Mouse (Mus musculus): ENCODE measurements around the gene Grm7. TPM values are rescaled to one million over a fixed set of nuclear protein-coding genes. Genes with fewer than 3 reads are reported as not detected.

The Grm7 gene
- total and polyA plus RNA-seq, 3 experiments = 0.16 to 0.30 (median 0.16) TPM

- 81% methylated on average over 2 of the region's 2 CpGs for WGBS
- no peak overlapping the region for H3K27ac ChIP-seq
- TF ChIP-seq CTCF (IDR thresholded peaks at IDR 0.05) (no peak), POLR2A (IDR thresholded peaks at IDR 0.05; ENCODE audit: insufficient read depth, low read depth, low read length) (no peak), EP300 (IDR thresholded peaks at IDR 0.05; ENCODE audit: insufficient read depth, low read depth, low read length) (no peak)
Measured at GRCm38 (mm10) chr6:110792696-110793095, 147.3 kb downstream of the Grm7 start.

GRCm38 (mm10) chr6:110807481-110807880 is 162.1 kb downstream of the Grm7 start:
- Histone ChIP-seq H3K79me2 (replicated peaks; ENCODE audit: control insufficient read depth, insufficient read depth, low read length) (no peaks in the 10 kb centered on the region), H3K9ac (ENCODE audit: low read depth, low read length) (no peak overlapping the region), H3K36me3 (ENCODE audit: control insufficient read depth, insufficient read depth, low read length) (no peaks in the 10 kb centered on the region), H3K27ac (no peak overlapping the region), H3K27me3 (ENCODE audit: control insufficient read depth, insufficient read depth, low read length) (no peaks in the 10 kb centered on the region), H3K4me3 (no peak overlapping the region), H3K4me1 (ENCODE audit: control insufficient read depth, insufficient read depth, low read length) (no peaks in the 10 kb centered on the region)
- DNase-seq = no peak
- 49% methylated on average over 5 of the region's 5 CpGs for WGBS
- intact Hi-C loops (cut with DNase I) = no loop called here
- TF ChIP-seq EP300 (IDR thresholded peaks at IDR 0.05; ENCODE audit: insufficient read depth, low read depth, low read length) = no peak

More at GRCm38 (mm10) chr6:110792696-110793095, 147.3 kb downstream of the Grm7 start:
- intact Hi-C loops (cut with DNase I) = no loop called here
- Histone ChIP-seq H3K27me3 (ENCODE audit: control insufficient read depth, insufficient read depth, low read length) (no peaks in the 10 kb centered on the region), H3K4me1 (ENCODE audit: control insufficient read depth, insufficient read depth, low read length) (no peaks in the 10 kb centered on the region), H3K36me3 (ENCODE audit: control insufficient read depth, insufficient read depth, low read length) (no peaks in the 10 kb centered on the region), H3K4me3 (no peak overlapping the region), H3K79me2 (replicated peaks; ENCODE audit: control insufficient read depth, insufficient read depth, low read length) (no peaks in the 10 kb centered on the region), H3K9ac (ENCODE audit: low read depth, low read length) (no peak overlapping the region)
- DNase-seq = no peak

- Histone ChIP-seq H3K27me3 (ENCODE audit: control insufficient read depth, insufficient read depth, low read length) (no peaks in the 10 kb centered on the region), H3K27ac (no peak overlapping the region), H3K9ac (ENCODE audit: low read depth, low read length) (no peak overlapping the region), H3K79me2 (replicated peaks; ENCODE audit: control insufficient read depth, insufficient read depth, low read length) (no peaks in the 10 kb centered on the region), H3K36me3 (ENCODE audit: control insufficient read depth, insufficient read depth, low read length) (no peaks in the 10 kb centered on the region), H3K4me1 (ENCODE audit: control insufficient read depth, insufficient read depth, low read length) (no peaks in the 10 kb centered on the region), H3K4me3 (no peak overlapping the region)
- intact Hi-C loops (cut with DNase I) = no loop called here
- no peak for DNase-seq
- TF ChIP-seq EP300 (IDR thresholded peaks at IDR 0.05; ENCODE audit: insufficient read depth, low read depth, low read length) (no peak), CTCF (IDR thresholded peaks at IDR 0.05) (no peak), POLR2A (IDR thresholded peaks at IDR 0.05; ENCODE audit: insufficient read depth, low read depth, low read length) (no peak)
- WGBS = 40% methylated on average over 5 of the region's 5 CpGs
Measured at GRCm38 (mm10) chr6:110812214-110812613, 166.8 kb downstream of the Grm7 start.

DNA sequence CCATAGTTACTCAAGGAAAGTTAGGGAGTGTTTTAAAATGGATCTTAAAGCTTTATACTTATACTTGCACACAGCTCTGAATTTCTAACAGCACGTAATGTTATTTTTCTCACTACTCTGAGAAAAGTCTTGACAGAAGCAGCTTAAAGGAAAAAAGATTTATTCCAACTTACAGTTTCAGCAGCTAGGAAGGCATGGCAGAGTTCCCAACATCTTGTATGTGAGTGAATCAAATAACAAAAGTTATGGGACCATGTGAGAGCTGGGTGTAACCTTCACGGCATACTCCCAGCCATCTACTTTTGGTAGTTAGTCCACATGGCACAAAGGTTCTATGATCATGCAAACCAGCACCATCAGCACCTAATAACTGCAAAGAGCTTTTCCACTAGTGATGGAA is 172.9 kb downstream of the Grm7 start:
- no peaks in the 10 kb centered on the region for H3K79me2 ChIP-seq (replicated peaks; ENCODE audit: control insufficient read depth, insufficient read depth, low read length)
- TF ChIP-seq POLR2A (IDR thresholded peaks at IDR 0.05; ENCODE audit: insufficient read depth, low read depth, low read length) = no peak
- no peak for TF ChIP-seq CTCF (IDR thresholded peaks at IDR 0.05)
- no peak for TF ChIP-seq EP300 (IDR thresholded peaks at IDR 0.05; ENCODE audit: insufficient read depth, low read depth, low read length)
- no peak overlapping the region for H3K4me3 ChIP-seq
- intact Hi-C loops (cut with DNase I) = no loop called here
- DNase-seq = no peak
- H3K27ac ChIP-seq = no peak overlapping the region
- 68% methylated on average over 2 of the region's 2 CpGs for WGBS
- H3K4me1 ChIP-seq (ENCODE audit: control insufficient read depth, insufficient read depth, low read length) = no peaks in the 10 kb centered on the region
- H3K9ac ChIP-seq (ENCODE audit: low read depth, low read length) = no peak overlapping the region
- H3K27me3 ChIP-seq (ENCODE audit: control insufficient read depth, insufficient read depth, low read length) = no peaks in the 10 kb centered on the region
- H3K36me3 ChIP-seq (ENCODE audit: control insufficient read depth, insufficient read depth, low read length) = no peaks in the 10 kb centered on the region

DNA sequence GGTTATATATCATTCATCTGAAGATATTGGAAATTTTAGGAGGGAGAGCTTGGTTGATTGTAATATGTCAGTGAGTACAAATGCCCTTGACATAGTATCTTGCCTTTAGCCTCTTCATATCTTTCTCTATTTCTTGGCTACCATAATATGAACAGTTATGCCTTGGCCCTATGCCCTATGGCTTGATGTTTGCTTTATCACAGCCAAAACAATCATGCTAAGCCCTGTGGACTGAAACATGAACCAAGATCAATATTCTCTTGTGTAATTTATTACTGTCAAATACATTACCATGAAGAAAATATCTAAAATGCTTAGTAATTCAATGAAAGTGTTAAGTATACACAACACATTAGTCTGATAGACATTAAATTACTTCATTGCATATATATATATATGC is 222.9 kb downstream of the Grm7 start:
- H3K9ac ChIP-seq (ENCODE audit: low read depth, low read length) = no peak overlapping the region
- TF ChIP-seq POLR2A (IDR thresholded peaks at IDR 0.05; ENCODE audit: insufficient read depth, low read depth, low read length) (no peak), EP300 (IDR thresholded peaks at IDR 0.05; ENCODE audit: insufficient read depth, low read depth, low read length) (no peak), CTCF (IDR thresholded peaks at IDR 0.05) (no peak)
- no peak overlapping the region for H3K27ac ChIP-seq
- intact Hi-C loops (cut with DNase I) = no loop called here
- H3K4me1 ChIP-seq (ENCODE audit: control insufficient read depth, insufficient read depth, low read length) = no peaks in the 10 kb centered on the region
- no peak for DNase-seq
- no peak overlapping the region for H3K4me3 ChIP-seq
- H3K27me3 ChIP-seq (ENCODE audit: control insufficient read depth, insufficient read depth, low read length) = no peaks in the 10 kb centered on the region
- H3K36me3 ChIP-seq (ENCODE audit: control insufficient read depth, insufficient read depth, low read length) = no peaks in the 10 kb centered on the region
- H3K79me2 ChIP-seq (replicated peaks; ENCODE audit: control insufficient read depth, insufficient read depth, low read length) = no peaks in the 10 kb centered on the region

- no peak overlapping the region for H3K27ac ChIP-seq
- H3K4me3 ChIP-seq = no peak overlapping the region
- H3K9ac ChIP-seq (ENCODE audit: low read depth, low read length) = no peak overlapping the region
- no peak for DNase-seq
- no peaks in the 10 kb centered on the region for H3K4me1 ChIP-seq (ENCODE audit: control insufficient read depth, insufficient read depth, low read length)
- intact Hi-C loops (cut with DNase I) = no loop called here
- 50% methylated on average over 5 of the region's 5 CpGs for WGBS
- no peaks in the 10 kb centered on the region for H3K27me3 ChIP-seq (ENCODE audit: control insufficient read depth, insufficient read depth, low read length)
- TF ChIP-seq EP300 (IDR thresholded peaks at IDR 0.05; ENCODE audit: insufficient read depth, low read depth, low read length) (no peak), CTCF (IDR thresholded peaks at IDR 0.05) (no peak), POLR2A (IDR thresholded peaks at IDR 0.05; ENCODE audit: insufficient read depth, low read depth, low read length) (no peak)
- H3K36me3 ChIP-seq (ENCODE audit: control insufficient read depth, insufficient read depth, low read length) = no peaks in the 10 kb centered on the region
- H3K79me2 ChIP-seq (replicated peaks; ENCODE audit: control insufficient read depth, insufficient read depth, low read length) = no peaks in the 10 kb centered on the region
Measured at GRCm38 (mm10) chr6:110982013-110982412, 336.6 kb downstream of the Grm7 start.
